Mouse (Mus musculus) neural tube, embryonic 12.5 days (tissue): ENCODE measurements at regions not wholly inside any gene's neighbourhood (a gene's known extent, or its start where the extent isn't known, plus 50 kb on each side); places are given as distances from the start of the nearest gene placed in this dataset.

Source experiments
- ATAC-seq: fragments of 200-750 bp; cut with Nextera tagmentation; 2 replicates; pipeline ENCODE4 v1.8.0; 2017; ENCODE audit warnings: low read depth, mild to moderate bottlenecking, moderate TSS enrichment, moderate library complexity; ENCODE audit not compliant: low FRiP score
- H3K27ac ChIP-seq: fragments of 300-500 bp; sonication (generic); 2 replicates; pipeline ENCODE4 v1.5.1; 2016
- H3K27me3 ChIP-seq: fragments of 300-500 bp; sonication (generic); replicated peaks from 2 replicates; pipeline ENCODE4 v1.6.1; 2016; ENCODE audit warnings: mild to moderate bottlenecking
- H3K36me3 ChIP-seq: fragments of 300-500 bp; sonication (generic); 2 replicates; pipeline ENCODE4 v1.6.1; 2016; ENCODE audit warnings: mild to moderate bottlenecking
- H3K4me1 ChIP-seq: fragments of 300-500 bp; sonication (generic); 2 replicates; pipeline ENCODE4 v1.6.1; 2016
- H3K4me2 ChIP-seq: fragments of 300-500 bp; sonication (generic); replicated peaks from 2 replicates; pipeline ENCODE4 v1.6.1; 2016; ENCODE audit warnings: mild to moderate bottlenecking
- H3K4me3 ChIP-seq: fragments of 300-500 bp; sonication (generic); 2 replicates; pipeline ENCODE4 v1.5.1; 2016
- H3K9ac ChIP-seq: fragments of 300-500 bp; sonication (generic); 2 replicates; pipeline ENCODE4 v1.6.1; 2016; ENCODE audit warnings: mild to moderate bottlenecking
- H3K9me3 ChIP-seq: fragments of 300-500 bp; sonication (generic); 2 replicates; pipeline ENCODE4 v1.6.1; 2016; ENCODE audit warnings: mild to moderate bottlenecking
- WGBS: fragments of 180-500 bp; shearing (Covaris S2); methylation state at CpG from one replicate; pipeline ENCODE4 v1.1.7; 2016; 5-methylcytosine and 5-hydroxymethylcytosine counted together

DNA sequence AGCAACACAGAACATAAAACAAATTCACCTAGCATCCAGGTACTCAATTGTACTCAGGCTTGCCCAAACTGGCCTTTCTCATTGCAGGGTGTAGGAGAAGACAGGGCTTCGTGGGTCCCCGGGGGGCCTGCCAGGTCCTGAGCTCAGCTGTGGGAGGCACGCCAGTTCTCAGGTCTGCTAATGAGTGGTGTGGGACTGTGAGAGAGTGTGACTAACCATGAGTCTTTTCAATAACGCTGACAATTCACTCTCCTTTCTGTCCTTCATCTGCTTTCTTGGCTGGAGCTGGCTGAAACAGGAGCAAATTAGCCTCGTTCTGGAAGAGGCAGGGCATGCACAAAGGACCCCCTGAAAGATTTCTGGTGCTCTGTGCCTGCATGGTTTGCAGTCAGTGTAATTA is 250.2 kb downstream of the Cog6 start:
- no peak for ATAC-seq
- 68% methylated on average over 5 of the region's 5 CpGs for WGBS
- H3K36me3 ChIP-seq, result no peaks in the 10 kb centered on the region
- no peak overlapping the region for H3K4me2 ChIP-seq
- H3K27ac ChIP-seq, result no peak overlapping the region
- no peak overlapping the region for H3K9ac ChIP-seq
- H3K4me3 ChIP-seq, result no peak overlapping the region
- H3K4me1 ChIP-seq, result no peaks in the 10 kb centered on the region
- no peaks in the 10 kb centered on the region for H3K27me3 ChIP-seq
- H3K9me3 ChIP-seq, result no peaks in the 10 kb centered on the region

- Histone ChIP-seq H3K4me3 (no peak overlapping the region), H3K27ac (no peak overlapping the region), H3K9ac (no peak overlapping the region), H3K36me3 (no peaks in the 10 kb centered on the region), H3K4me2 (no peak overlapping the region), H3K4me1 (no peaks in the 10 kb centered on the region), H3K27me3 (no peaks in the 10 kb centered on the region), H3K9me3 (no peaks in the 10 kb centered on the region)
- WGBS, result 84% methylated on average over 4 of the region's 4 CpGs
- no peak for ATAC-seq
Observed at GRCm38 (mm10) chr3:52764166-52764565, 252.9 kb downstream of the Cog6 start.

GRCm38 (mm10) chr3:52763660-52764059 is 253.4 kb downstream of the Cog6 start:
- no peaks in the 10 kb centered on the region for H3K4me1 ChIP-seq
- WGBS, result 87% methylated on average over 5 of the region's 5 CpGs
- H3K27ac ChIP-seq, result no peak overlapping the region
- no peaks in the 10 kb centered on the region for H3K27me3 ChIP-seq
- H3K4me2 ChIP-seq, result no peak overlapping the region
- no peak overlapping the region for H3K9ac ChIP-seq
- no peak overlapping the region for H3K4me3 ChIP-seq
- no peak for ATAC-seq
- no peaks in the 10 kb centered on the region for H3K36me3 ChIP-seq
- no peaks in the 10 kb centered on the region for H3K9me3 ChIP-seq

- no peaks in the 10 kb centered on the region for H3K9me3 ChIP-seq
- no peak for ATAC-seq
- no peak overlapping the region for H3K9ac ChIP-seq
- no peaks in the 10 kb centered on the region for H3K36me3 ChIP-seq
- H3K27me3 ChIP-seq, result no peaks in the 10 kb centered on the region
- no peak overlapping the region for H3K27ac ChIP-seq
- no peak overlapping the region for H3K4me2 ChIP-seq
- H3K4me3 ChIP-seq, result no peak overlapping the region
- no peaks in the 10 kb centered on the region for H3K4me1 ChIP-seq
- WGBS, result 84% methylated on average over 6 of the region's 6 CpGs
Observed at GRCm38 (mm10) chr3:52762549-52762948, 254.5 kb downstream of the Cog6 start.

DNA sequence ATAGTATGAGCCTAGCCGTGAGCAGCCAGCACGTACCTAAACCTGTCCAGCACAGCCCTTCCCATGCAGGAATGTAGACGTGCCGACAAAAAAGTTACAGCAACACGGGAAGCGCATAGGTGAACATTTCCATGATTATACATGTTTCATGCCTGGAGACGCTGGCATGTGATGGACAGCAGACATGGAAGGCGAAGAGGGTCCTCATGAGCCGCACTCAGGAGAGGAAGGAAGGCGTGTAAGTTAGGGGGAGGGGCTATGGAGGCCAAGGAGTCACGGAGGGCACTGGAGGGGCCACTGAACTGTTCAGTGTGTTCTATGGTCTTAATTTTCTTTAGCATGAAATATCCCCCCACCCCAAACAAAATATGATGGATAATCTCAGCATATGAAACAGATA is 257.2 kb downstream of the Cog6 start:
- WGBS, result 92% methylated on average over 11 of the region's 11 CpGs
- no peaks in the 10 kb centered on the region for H3K27me3 ChIP-seq
- no peak for ATAC-seq
- no peak overlapping the region for H3K9ac ChIP-seq
- H3K27ac ChIP-seq, result no peak overlapping the region
- H3K4me2 ChIP-seq, result no peak overlapping the region
- H3K9me3 ChIP-seq, result no peaks in the 10 kb centered on the region
- H3K36me3 ChIP-seq, result no peaks in the 10 kb centered on the region
- no peaks in the 10 kb centered on the region for H3K4me1 ChIP-seq
- no peak overlapping the region for H3K4me3 ChIP-seq

DNA sequence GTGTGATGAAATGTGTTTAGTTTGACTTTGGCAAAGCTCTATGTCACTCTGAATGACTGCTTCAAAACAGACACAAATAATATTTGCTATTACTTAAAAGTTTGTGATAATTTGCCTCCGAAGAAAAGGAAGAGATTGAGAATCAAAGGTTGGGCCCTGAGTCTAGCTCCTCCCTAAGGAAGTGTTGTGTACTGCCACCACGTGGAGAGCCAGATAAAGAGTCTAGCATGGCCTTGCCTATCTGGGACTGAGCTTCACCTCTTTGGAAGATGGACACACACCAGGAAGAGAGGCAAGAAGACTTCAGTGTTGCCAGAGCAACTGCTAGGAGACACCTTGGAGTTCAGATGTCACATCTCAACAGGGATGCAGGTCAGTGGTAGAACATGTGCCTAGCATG is 258.5 kb downstream of the Cog6 start:
- Histone ChIP-seq H3K9ac (no peak overlapping the region), H3K4me3 (no peak overlapping the region), H3K4me1 (no peaks in the 10 kb centered on the region), H3K9me3 (no peaks in the 10 kb centered on the region), H3K27ac (no peak overlapping the region), H3K4me2 (no peak overlapping the region), H3K27me3 (no peaks in the 10 kb centered on the region), H3K36me3 (no peaks in the 10 kb centered on the region)
- no peak for ATAC-seq
- 39% methylated on average over 2 of the region's 2 CpGs for WGBS

DNA sequence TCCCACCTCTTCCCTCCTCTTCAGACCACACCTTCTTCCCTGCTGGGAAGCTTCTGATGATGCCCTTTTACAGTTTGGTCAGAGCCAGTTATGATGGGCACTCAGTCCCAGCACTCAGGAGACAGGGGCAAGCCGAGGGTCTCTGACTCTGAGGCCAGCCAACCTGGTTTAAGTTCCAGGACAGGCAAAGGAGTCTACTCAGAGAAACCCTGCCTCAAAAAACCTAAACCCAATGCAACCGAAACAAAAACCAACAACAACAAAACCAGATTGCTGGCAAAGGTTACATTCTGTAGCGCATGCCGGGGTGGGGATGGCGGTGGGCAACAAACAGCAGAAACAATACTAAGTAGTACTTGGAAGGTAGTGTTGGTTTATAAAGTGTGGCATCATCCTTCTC is 260.2 kb downstream of the Cog6 start:
- H3K4me1 ChIP-seq, result no peaks in the 10 kb centered on the region
- ATAC-seq, result no peak
- H3K9ac ChIP-seq, result no peak overlapping the region
- no peak overlapping the region for H3K4me3 ChIP-seq
- H3K36me3 ChIP-seq, result no peaks in the 10 kb centered on the region
- no peak overlapping the region for H3K4me2 ChIP-seq
- no peaks in the 10 kb centered on the region for H3K27me3 ChIP-seq
- WGBS, result 96% methylated on average over 5 of the region's 5 CpGs
- no peak overlapping the region for H3K27ac ChIP-seq
- no peaks in the 10 kb centered on the region for H3K9me3 ChIP-seq

DNA sequence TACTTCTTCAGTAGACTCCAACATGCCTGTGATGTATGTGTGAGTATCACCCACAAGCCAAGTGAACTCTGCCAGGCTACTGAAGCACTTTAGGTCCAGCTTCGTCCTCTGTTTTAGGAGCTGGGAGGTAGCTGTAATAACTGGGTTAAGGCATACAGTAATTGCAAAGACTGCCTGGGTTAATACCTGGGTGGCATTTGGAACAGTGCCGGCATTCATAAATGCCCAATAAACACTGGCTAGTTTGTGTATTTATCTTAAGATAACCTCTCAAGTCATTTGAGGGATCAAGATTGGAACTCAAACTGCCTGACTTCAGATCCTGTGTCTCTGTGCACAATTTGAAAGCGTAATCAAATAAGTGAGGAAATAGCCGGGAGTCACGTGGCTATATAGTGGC is 261.0 kb downstream of the Cog6 start:
- Histone ChIP-seq H3K4me3 (no peak overlapping the region), H3K27ac (no peak overlapping the region), H3K36me3 (no peaks in the 10 kb centered on the region), H3K9ac (no peak overlapping the region), H3K4me2 (no peak overlapping the region), H3K4me1 (no peaks in the 10 kb centered on the region), H3K27me3 (no peaks in the 10 kb centered on the region), H3K9me3 (no peaks in the 10 kb centered on the region)
- ATAC-seq, result no peak
- WGBS, result 84% methylated on average over 5 of the region's 5 CpGs

- Histone ChIP-seq H3K4me2 (no peak overlapping the region), H3K9ac (no peak overlapping the region), H3K27me3 (no peaks in the 10 kb centered on the region), H3K4me1 (no peaks in the 10 kb centered on the region), H3K27ac (no peak overlapping the region), H3K36me3 (no peaks in the 10 kb centered on the region), H3K4me3 (no peak overlapping the region), H3K9me3 (no peaks in the 10 kb centered on the region)
- WGBS, result 50% methylated on average over 6 of the region's 6 CpGs
- no peak for ATAC-seq
Observed at GRCm38 (mm10) chr3:52754978-52755377, 262.1 kb downstream of the Cog6 start.

DNA sequence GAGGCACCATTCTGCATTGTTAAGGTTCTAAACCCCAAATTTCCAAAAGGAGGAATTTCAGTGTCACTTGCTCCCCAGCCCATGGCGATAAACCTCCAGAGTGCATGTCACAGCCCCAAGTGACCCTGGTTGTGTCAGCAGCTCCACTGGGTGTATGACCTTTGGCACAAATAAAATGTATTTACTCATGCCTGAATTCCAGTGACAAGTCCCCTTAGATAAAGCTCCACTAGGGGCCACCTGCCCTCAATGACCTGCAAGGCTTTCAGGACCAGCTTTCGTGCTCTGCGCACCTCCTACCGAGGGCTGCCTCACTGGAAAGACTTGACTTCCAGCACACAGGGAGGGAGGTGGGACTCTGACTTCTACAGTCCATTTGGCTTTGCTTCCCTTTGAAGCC is 262.6 kb downstream of the Cog6 start:
- Histone ChIP-seq H3K27ac (no peak overlapping the region), H3K27me3 (no peaks in the 10 kb centered on the region), H3K9ac (no peak overlapping the region), H3K36me3 (no peaks in the 10 kb centered on the region), H3K4me3 (no peak overlapping the region), H3K4me2 (no peak overlapping the region), H3K4me1 (no peaks in the 10 kb centered on the region), H3K9me3 (no peaks in the 10 kb centered on the region)
- ATAC-seq, result no peak
- 51% methylated on average over 4 of the region's 4 CpGs for WGBS

- H3K36me3 ChIP-seq, result no peaks in the 10 kb centered on the region
- no peaks in the 10 kb centered on the region for H3K4me1 ChIP-seq
- WGBS, result 52% methylated on average over 3 of the region's 3 CpGs
- no peak overlapping the region for H3K4me2 ChIP-seq
- no peak overlapping the region for H3K4me3 ChIP-seq
- no peak for ATAC-seq
- H3K27me3 ChIP-seq, result no peaks in the 10 kb centered on the region
- H3K9ac ChIP-seq, result no peak overlapping the region
- no peaks in the 10 kb centered on the region for H3K9me3 ChIP-seq
- no peak overlapping the region for H3K27ac ChIP-seq
Observed at GRCm38 (mm10) chr3:52746917-52747316, 270.1 kb downstream of the Cog6 start.

DNA sequence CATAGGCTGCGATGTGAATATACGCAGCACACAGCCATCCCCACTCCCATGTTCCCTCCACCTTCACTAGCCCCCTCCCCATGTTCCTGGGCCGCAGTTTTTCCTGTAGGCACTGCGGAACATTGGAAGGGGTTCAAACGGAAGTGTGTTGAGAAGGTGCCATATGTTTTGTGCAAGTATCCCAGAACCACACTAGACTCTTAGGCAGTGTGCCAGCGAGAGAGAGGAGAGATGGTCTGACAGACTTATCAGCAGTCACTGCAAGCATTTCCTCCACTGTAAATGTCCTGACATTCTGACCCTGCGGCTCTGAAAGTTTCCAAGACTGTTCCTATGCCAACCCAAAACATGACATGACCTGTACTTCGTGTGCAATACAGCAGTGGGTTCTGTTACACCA is 272.7 kb downstream of the Cog6 start:
- H3K36me3 ChIP-seq, result no peaks in the 10 kb centered on the region
- no peak for ATAC-seq
- H3K4me2 ChIP-seq, result no peak overlapping the region
- no peaks in the 10 kb centered on the region for H3K9me3 ChIP-seq
- H3K9ac ChIP-seq, result no peak overlapping the region
- no peaks in the 10 kb centered on the region for H3K27me3 ChIP-seq
- no peaks in the 10 kb centered on the region for H3K4me1 ChIP-seq
- H3K4me3 ChIP-seq, result no peak overlapping the region
- H3K27ac ChIP-seq, result no peak overlapping the region
- WGBS, result 85% methylated on average over 8 of the region's 8 CpGs

GRCm38 (mm10) chr3:52740466-52741026 is 276.5 kb downstream of the Cog6 start:
- 59% methylated on average over 9 of the region's 9 CpGs for WGBS
- Histone ChIP-seq H3K4me1 (no peaks in the 10 kb centered on the region), H3K9me3 (no peaks in the 10 kb centered on the region), H3K9ac (no peak overlapping the region), H3K36me3 (no peaks in the 10 kb centered on the region), H3K4me2 (no peak overlapping the region), H3K4me3 (no peak overlapping the region), H3K27ac (no peak overlapping the region), H3K27me3 (no peaks in the 10 kb centered on the region)
- no peak for ATAC-seq
